Mouse (Mus musculus) gastrocnemius, postnatal 36 days (tissue): ENCODE data around the gene Fyco1. TPM values are rescaled to one million over a fixed set of nuclear protein-coding genes. Genes with fewer than 3 reads are reported as not detected.

Experiments
- DNase-seq, 2 experiments: peaks; one replicate each; pipeline ENCODE4 v3.0.0; 2022
- intact Hi-C: fragments of 180-260 bp; cut with DNase I; formaldehyde crosslinking; loops from one replicate; pipeline ENCODE4 v1.15.1; 2025
- long read RNA-seq, 2 experiments: library from polyadenylated mRNA; stranded (forward); transcript quantifications; one replicate each; pipeline ENCODE4 v2.0.0; 2021
- total RNA-seq, 2 experiments: library from RNA; stranded (reverse); gene quantifications; 2 replicates each; pipeline ENCODE4 v1.2.3; 2021

Gene Fyco1
- total RNA-seq = 100 to 1,000 TPM; 170 to 201 TPM
- long read RNA-seq, experiment 1, full-length matches to known transcripts = 3 of 23 reads
- long read RNA-seq, experiment 1, partial matches to known transcripts = 6 of 23 reads
- long read RNA-seq, experiment 1, other reads (novel, unspliced or antisense) = 14 of 23 reads
- long read RNA-seq, experiment 2, full-length matches to known transcripts = 5 of 32 reads
- long read RNA-seq, experiment 2, partial matches to known transcripts = 1 of 32 reads
- long read RNA-seq, experiment 2, other reads (novel, unspliced or antisense) = 26 of 32 reads

DNA sequence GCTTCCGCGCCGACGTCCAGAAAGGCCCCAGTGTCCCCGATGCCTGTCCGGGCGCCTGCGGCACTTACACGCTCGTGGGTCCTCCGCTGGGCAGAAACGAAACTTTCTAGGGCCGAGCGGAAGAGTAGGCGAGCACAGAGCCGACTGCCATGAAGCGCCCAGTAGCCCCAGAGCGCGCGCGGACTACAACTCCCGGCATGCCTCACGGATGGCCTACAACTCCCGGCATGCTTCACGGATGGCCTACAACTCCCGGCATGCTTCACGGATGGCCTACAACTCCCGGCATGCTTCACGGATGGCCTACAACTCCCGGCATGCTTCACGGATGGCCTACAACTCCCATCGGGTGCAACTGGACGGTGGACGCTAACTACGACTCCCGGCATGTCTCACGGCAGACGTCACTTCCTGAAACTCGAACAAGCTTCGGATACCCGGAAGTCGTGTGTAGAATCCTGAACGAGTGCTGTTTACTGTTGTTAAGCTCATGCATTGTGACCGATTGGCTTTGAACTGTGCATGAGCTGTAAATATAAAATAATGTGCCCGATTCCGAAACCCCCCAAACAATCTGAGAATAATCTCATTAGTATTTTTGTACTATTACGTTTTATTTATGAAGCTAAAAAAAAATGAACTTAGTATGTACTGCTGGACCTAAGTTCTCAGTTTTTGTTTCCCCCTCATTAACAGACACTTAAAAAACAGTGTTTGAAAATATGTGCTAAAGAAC is at the start of gene Fyco1:
Fyco1 (minus strand) TSS at position 187 of the 736 bp plus-strand sequence.
- intact Hi-C loops = no loop called here
- DNase-seq = peak; percentile 87 to 93

DNA sequence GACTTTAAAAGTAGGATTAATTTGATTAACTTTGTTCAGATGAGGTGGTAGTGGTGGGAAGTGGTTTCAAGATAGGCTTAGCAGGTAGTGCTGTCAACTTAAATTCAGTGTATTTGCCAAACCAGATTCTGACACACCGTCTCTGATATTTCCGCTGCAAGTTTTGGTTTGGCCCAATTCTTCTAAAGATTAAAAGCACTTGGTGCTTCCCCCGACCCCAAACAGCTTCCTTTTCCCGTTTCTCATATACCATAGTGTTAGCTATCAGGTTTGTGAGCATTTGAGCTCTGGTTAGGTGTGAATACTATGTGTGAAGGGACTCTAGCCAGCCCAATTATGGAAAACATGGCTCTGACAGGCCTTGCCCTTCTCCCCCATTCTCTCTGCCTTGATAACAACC is 20.4 kb upstream of the Fyco1 start:
- intact Hi-C loops = no loop called here
- DNase-seq = no peak

DNA sequence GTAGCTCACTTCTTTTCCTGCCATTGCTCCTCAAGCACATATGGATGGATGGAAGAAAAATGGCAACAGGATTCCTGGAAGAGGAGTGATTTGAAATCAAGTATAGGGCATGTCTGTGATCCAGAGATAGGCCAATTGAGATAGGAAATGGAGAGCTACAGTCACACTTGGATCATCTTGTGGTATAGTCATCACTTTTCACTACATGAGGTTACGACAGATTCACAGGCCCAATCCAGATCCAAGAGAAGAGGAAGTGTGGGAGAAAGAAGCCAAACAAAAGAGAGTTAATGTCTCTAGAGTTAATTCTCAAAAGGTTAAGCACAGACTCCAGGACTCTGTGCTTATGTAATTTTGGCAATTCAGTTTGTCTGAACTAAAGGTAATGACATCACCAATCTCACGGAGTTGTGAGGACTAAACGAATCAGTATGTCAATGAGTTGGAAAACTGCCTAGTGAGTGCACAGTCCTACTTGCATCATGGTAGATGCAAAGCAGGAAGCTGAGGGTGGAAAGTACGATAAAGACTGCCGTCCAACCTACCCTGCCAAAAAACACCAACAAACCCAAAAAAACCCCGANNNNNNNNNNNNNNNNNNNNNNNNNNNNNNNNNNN is 17.6 kb upstream of the Fyco1 start:
- intact Hi-C loops = no loop called here
- no peak for DNase-seq

DNA sequence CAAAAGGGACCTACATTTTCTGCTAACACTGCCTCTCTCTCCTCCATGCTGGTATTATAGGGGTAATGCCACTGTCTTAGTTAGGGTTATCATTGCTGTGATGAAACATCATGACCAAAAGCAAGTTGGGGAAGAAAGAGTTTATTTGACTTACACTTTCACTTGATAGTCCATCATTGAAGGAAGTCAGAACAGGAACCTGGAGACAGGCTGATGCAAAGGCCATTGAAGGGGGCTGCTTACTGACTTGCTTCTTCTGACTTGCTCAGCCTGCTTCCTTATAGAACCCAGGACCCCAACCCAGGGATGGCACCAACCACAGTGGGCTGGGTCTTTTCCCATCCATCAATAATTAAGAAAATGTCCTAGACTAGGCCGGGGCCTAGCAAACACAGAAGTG is 11.9 kb upstream of the Fyco1 start:
- no peak for DNase-seq

DNA sequence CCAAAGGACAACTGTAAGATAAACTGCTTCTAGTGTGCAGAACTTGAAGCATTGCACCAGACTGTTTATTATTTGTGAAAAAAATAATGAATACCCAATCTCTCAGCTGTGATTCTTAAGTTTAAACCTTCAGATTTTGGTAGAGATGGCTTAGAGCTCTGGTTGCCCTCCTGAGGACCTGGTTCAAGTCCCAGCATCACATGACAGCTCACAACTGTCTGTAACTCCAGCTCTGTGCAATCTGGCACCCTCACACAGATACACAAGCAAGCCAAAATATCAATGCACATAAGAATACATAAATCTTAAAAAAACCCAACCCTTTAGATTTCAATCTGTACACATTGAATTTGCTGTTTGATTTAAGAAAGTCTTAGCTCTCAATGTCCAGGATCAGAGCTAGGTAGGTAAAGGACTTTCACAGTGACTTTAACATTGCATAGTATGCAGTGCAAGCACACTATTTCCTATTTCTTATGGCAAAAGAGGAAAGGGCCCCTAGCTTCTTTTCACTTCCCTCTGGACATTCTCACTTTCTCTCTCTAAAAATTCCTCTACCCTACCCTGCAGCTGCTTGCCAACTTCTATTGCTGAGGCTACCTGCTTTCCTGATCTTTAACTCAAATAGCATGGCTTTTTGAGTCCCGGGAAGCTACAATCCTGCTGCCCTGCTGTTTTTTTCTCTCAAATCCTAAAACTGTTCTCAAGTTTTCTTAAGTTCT is 11.4 kb upstream of the Fyco1 start:
- DNase-seq = no peak
- intact Hi-C loops = no loop called here

More for the DNA sequence above, 11.9 kb upstream of the Fyco1 start:
- intact Hi-C loops = no loop called here

DNA sequence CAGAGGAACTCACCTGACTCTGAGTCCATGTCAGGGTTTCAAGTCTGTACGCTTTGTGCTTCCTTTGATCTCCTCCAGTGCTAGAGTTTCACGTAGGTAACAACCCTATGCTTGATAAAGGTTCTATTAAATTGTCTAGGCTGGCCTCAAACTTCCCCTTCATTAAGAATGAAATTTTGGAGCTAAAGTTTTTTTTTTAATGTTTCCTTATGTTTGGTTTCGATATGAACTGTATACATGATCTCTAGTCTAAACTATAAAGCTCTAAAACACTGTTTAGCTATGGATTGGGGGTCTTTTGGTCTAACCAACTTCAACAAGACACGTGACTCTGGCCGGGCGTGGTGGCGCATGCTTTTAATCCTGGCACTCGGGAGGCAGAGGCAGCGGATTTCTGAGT is 10.2 kb upstream of the Fyco1 start, which contains the start of gene Xcr1:
Xcr1 (minus strand) TSS at position 101 of the 400 bp plus-strand sequence.
- intact Hi-C loops = no loop called here
- DNase-seq = no peak

DNA sequence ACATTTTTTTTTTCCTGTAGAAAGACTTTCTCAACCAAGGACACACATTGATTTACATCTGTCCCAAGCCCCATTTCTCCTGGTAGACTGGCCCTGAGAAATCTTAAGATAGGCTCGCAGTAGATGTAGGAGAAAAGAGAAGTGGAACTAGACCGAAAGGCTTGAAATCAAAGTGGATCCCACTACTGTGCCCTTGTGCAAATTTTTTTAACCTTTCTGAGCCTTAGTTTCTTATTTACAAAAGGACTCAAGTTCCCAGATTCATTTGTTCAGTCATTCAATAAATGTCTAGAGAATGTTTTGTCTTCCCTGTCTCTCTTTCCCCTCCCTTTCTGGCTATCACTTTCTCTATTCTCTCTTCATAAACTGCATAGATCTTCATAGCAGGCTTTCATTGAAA is 5.1 kb upstream of the Fyco1 start:
- intact Hi-C loops = no loop called here

DNA sequence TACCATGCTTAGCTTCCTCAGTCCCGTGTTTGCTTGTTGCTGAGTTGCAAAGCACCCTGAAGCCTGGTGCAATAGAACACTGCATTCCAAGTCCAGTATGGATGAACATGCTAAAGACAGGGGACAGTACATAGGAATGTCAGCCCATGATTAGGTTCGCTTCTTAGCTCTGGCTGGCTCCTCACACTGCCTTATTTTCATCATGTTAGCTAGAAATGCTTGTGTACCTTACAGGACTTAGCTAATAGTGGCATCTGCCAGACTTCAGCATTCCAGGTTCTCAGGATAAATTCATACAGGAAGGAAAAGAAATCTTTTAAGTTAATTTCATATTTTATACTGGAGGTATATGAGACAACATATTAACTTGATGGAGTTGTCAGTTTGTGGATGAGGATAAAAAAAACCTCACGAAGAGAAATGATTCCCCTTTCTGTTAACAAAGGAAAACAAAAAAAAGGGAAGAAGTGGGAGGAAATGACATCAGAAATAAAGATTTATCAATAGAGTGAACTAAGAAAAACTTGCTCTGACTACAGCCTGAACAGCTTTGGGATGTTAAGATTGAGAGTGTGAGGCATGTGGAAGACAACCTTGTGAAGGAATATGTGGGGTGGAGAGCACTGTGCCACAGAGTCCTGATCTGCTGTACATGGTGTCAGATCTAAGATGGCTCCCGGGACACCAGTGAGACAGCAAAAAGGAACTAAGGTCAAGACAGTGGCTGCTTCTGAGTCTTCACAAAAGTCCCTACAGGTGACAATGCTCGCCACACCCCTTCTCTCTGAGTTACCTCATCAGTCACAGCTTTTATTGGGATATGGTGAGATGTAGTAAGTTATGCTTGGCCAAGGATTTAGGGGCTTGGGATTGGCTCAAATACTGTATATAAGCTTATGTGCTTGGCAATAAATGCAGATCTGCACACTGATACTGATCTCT is 1.0 kb upstream of the Fyco1 start:
- intact Hi-C loops = no loop called here
- no peak for DNase-seq

More for the DNA sequence above, 5.1 kb upstream of the Fyco1 start:
- DNase-seq = no peak

DNA sequence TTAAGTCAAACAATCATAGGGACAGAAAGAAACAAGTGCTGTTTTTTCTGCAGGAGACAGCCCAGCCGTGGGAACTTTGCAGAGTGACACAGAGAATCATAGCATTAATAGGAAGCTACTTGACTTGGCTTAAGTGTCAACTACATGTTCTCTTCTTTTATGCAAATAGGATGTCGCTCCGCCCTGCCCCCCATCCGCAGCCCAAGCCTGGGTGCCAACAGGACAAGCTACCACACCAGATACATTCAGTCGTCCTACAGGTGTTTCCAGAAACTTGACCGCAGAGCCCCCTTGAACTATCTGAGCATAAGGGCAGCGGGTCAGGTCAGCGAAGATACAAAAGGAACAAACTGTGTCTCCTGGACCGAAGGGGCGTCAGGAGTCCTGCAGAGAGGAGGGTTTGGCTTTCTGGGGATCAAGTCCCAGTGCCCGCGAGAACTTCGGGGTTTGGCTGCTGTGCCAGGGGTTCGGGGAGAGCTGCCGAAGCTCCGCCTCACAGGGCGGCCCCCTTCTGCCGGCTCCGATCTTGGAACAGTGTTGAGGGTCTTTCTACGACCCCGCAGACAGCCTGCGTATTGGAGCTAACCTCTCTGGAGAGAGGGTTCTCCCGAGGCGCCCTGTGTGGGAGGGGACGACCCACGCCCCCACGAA is 512 bp downstream of the Fyco1 start:
- intact Hi-C loops = no loop called here
- DNase-seq = peak in 1 of 2 experiments; percentile 35

DNA sequence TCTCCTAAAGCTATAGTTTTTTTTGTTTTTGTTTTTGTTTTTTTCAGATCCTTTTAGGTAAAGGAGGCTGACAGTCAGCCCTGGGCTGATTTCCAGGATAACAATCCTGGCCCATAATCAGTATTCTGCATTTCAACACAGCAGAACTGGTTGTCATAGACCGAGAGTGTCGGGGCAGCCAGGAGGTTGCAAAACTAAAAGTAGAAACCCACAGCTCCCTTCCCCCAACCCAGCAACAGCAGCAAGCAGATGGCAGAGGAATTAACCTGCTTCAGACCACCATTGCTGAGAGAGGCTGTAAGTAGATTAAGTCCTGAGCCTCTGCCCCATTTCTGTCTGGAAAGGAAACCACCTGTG is 1.0 kb downstream of the Fyco1 start:
- intact Hi-C loops = no loop called here
- peak in 1 of 2 experiments; percentile 16 for DNase-seq

DNA sequence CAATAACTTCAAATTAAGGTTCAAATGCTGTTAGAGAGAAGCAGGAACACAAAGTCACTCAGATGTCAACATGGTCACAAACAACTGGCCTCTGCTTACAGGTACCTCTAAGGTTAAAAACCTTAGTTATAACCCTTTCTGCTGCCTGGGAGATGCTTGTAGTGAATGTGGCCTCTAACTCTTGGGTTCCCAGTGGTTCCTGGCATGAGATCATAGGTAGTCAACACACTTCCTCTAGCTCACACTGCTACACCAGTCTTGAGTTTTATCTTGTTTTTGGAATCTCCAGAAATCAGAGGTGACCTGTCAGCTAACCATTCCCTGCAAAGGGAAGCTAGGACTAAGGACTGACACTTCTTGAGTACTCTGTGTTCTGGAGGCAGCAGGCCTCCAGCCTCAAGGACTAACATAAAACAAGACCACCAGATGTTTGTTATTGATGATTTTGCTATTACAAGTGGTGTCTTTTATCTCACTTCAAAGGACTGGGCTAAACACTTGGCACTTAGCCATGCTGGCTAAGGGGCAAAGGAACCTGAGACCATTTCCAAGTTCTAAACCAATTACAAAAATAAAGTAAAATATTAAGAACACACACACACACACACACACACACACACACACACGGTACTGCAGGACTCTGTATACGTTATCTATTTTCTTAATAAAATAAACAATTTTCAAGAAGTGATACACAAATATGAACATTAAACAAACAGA is 1.6 kb downstream of the Fyco1 start:
- DNase-seq = no peak

DNA sequence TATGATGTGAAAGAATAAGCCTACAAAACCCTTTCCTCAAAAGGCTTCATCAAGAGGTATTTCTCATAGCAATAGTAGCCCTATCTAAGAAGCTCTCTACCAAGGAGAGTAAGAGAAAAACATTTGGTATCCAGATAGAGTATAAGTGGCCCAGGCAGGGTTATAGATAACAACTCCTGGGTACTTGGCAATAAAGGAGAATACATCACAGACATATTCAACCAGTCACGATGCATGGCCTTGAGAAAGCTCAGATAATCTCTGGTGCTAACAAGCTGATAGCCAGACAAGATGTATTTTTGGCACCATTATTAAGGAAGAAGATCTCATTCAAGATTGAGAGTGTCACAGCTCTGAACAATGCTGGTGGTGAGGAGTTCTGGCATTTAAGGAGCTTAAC is 5.2 kb downstream of the Fyco1 start:
- no peak for DNase-seq
- intact Hi-C loops = no loop called here

More for the DNA sequence above, 1.6 kb downstream of the Fyco1 start:
- intact Hi-C loops = no loop called here

DNA sequence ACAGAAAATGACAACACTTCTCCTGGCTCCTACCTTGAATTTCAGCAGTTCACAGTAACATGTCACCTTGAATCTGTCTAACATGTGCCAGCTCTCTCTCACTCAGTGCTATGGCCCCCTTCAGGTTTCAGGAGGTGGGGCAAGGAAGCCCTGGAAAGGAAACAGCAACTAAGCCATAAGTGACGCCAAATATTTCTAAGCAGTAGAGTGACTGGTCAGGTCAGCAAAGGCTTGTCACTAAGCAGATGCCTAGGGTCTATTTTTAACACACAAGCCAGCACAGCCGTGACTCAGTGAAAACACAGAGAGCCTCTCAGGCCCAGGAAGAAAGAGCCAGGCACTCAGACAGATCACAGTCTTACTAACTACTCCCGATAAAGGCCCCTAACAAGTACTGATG is 6.6 kb downstream of the Fyco1 start:
- intact Hi-C loops = no loop called here
- DNase-seq = no peak

DNA sequence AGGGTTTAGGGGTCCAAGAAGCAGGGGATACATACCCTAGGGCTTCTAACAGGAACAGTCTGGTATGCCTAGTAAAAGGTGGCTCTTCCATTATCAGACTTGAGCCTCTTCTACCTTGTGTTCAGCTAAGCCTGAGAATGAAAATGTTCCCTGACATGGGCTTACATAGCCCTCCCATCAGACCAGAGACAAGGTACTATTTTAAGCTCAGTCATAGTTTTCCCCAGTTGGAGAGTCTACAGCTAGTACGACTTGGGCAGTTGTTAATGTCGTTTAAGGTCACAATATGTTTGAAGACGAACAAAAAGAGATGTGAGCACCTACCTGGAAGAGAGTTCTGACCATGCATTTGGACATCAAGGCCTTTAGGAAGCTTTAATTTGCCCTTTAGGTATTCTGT is 7.2 kb downstream of the Fyco1 start:
- DNase-seq = no peak
- intact Hi-C loops = no loop called here

DNA sequence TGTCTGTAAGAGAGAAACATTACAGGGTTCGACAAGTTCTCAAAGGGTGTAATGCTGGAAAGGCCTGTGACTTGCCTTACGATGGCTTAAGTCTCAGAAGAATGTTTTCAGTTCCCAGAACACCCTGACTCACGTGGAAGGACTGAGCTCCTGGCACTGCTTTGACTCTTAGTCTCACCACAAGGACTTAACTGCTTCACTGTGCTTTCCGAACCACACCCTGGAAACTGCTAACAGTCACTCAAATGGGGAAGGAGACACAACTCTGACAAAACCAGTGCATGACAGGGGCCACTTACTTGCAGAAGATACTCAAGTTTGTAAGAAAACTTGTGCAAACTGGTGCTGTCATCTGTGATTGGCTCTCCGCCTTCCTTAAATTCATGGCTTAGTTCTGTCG is 11.5 kb downstream of the Fyco1 start:
- intact Hi-C loops = no loop called here
- DNase-seq = no peak

DNA sequence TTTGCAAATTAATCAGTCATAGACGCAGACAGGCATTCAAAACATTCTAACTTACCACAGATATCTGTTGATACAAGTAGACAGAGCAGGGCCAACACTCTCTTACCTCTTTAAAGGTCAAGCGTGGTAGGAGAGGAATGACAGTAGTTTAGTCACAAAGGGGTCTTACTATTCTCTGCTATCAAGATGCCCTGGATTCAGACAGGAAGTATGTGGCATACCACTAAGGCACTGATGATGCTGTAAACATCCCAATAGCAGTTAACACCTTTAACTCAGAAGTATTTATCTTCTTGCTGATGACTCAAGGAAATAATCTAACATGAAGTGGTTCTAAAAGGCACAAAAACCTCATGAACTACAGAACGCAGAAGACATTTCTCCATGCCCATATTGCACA is 15.8 kb downstream of the Fyco1 start:
- no peak for DNase-seq
- intact Hi-C loops = no loop called here

DNA sequence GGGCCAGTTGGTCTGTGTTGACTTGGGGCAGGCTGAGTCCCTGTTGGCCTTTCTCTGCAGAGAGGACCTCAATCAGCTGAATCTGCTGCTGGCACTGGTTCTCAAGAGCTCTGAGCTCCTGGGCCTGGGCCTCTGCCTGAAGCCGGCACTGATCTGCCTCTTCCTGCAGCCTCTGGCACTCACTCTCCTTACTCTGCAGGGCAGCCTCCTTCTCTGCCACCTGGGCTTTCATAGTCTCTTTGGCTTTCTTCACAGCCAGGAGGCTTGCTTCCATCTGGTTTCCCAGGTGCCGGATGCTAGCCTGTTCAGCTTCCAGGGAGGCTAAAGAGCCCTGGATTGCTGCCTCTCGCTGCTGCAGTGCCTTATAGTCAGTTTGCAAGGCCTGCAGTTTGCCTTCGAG is 22.8 kb downstream of the Fyco1 start:
- intact Hi-C loops = no loop called here
- no peak for DNase-seq

DNA sequence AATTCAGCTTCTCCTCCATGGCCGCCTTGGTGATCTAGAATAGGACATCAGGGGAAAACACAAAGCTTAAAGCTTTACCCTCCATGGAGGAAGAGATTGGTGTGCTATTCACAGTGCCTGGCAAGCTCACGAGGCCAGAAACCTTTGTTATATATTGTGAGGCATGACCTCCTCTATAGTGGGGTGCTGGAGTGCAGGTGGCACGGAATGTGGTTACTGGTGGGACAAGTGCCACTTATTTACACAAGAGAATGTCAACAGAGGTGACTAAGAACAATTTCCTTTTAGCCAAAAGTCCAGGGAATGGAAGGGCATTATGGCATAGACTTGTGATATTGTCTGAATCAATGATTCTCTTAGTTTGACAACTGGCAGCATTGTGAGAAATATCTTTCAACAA is 25.1 kb downstream of the Fyco1 start:
- intact Hi-C loops = no loop called here
- DNase-seq = no peak

DNA sequence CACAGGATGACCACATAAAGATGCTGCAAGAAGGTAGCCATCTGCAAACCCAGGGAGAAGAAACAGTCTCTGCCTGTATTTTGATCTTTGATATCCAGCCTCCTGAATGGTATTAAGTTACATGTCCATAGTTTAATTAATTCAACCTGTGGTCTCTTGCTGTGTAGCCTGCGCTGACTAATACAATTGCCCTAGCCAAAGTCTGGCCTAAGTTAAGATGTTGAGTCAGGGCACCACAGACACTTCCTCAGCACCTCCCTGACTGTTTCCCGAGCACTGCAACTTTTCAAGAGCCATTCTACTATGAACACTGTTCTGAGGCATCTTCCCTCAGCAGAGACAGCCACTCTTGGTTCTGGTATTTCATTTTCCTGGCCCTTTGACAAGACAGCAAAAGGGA is 33.1 kb downstream of the Fyco1 start:
- DNase-seq = no peak
- intact Hi-C loops = no loop called here
